Mouse (Mus musculus) hindbrain, embryonic 14.5 days (tissue): ENCODE measurements around the gene Nat14. TPM values are rescaled to one million over a fixed set of nuclear protein-coding genes. Genes with fewer than 3 reads are reported as not detected.

Source experiments
- ATAC-seq: fragments of 200-750 bp; cut with Nextera tagmentation; 2 replicates; pipeline ENCODE4 v1.8.0; 2017; ENCODE audit warnings: moderate number of reproducible peaks, mild to moderate bottlenecking, moderate TSS enrichment, moderate library complexity; ENCODE audit not compliant: low FRiP score
- DNase-seq: peaks from one replicate; pipeline ENCODE4 v3.0.0-alpha.2; 2015; ENCODE audit warnings: low spot score
- H3K27ac ChIP-seq: fragments of 300-500 bp; sonication (generic); 2 replicates; pipeline ENCODE4 v1.5.1; 2014; ENCODE audit warnings: mild to moderate bottlenecking, moderate library complexity
- H3K27me3 ChIP-seq: fragments of 300-500 bp; sonication (generic); 2 replicates; pipeline ENCODE4 v1.6.1; 2014; ENCODE audit warnings: mild to moderate bottlenecking, low read length, mixed read lengths; ENCODE audit not compliant: control insufficient read depth, insufficient read depth
- H3K36me3 ChIP-seq: fragments of 300-500 bp; sonication (generic); replicated peaks from 2 replicates; pipeline ENCODE4 v1.6.1; 2014; ENCODE audit not compliant: control insufficient read depth, insufficient read depth
- H3K4me1 ChIP-seq: fragments of 300-500 bp; sonication (generic); replicated peaks from 2 replicates; pipeline ENCODE4 v1.6.1; 2014; ENCODE audit warnings: antibody characterized with exemption, low read length, mixed read lengths; ENCODE audit not compliant: control insufficient read depth, insufficient read depth
- H3K4me2 ChIP-seq: fragments of 300-500 bp; sonication (generic); replicated peaks from 2 replicates; pipeline ENCODE4 v1.6.1; 2014; ENCODE audit warnings: mild to moderate bottlenecking, moderate library complexity
- H3K4me3 ChIP-seq: fragments of 300-500 bp; sonication (generic); replicated peaks from 2 replicates; pipeline ENCODE4 v1.5.1; 2014; ENCODE audit warnings: mild to moderate bottlenecking, low read length
- H3K9ac ChIP-seq: fragments of 300-500 bp; sonication (generic); 2 replicates; pipeline ENCODE4 v1.6.1; 2014
- H3K9me3 ChIP-seq: fragments of 300-500 bp; sonication (generic); 2 replicates; pipeline ENCODE4 v1.6.1; 2016; ENCODE audit warnings: low read length; ENCODE audit not compliant: control insufficient read depth
- WGBS: fragments of 180-500 bp; shearing (Covaris S2); extraction: QIAGEN DNeasy Blood & Tissue Kit; methylation state at CpG from one replicate; pipeline ENCODE4 v1.1.7; 2014; 5-methylcytosine and 5-hydroxymethylcytosine counted together
- polyA plus RNA-seq: library from polyadenylated mRNA; unstranded; fragments of >200 nt; fragmentation: Nextera tagmentation; extraction: Ambion mirVana; gene quantifications from 2 replicates; pipeline ENCODE4 v1.2.1, GENCODE M21; 2014

Nat14 gene
- polyA plus RNA-seq, 1 experiment from 2014 or later, result 23.6 TPM

- WGBS, result 88% methylated on average over 19 of the region's 19 CpGs
- Histone ChIP-seq H3K4me1 (no peaks in the 10 kb centered on the region), H3K27me3 (no peaks in the 10 kb centered on the region), H3K9ac (no peak overlapping the region), H3K4me3 (no peak overlapping the region), H3K9me3 (no peaks in the 10 kb centered on the region), H3K36me3 (no peaks in the 10 kb centered on the region), H3K4me2 (no peak overlapping the region), H3K27ac (no peak overlapping the region)
- DNase-seq (no peak), ATAC-seq (no peak)
Observed at GRCm38 (mm10) chr7:4950561-4951342, 28.9 kb downstream of the Nat14 start.

- Histone ChIP-seq H3K27me3 (no peaks in the 10 kb centered on the region), H3K4me2 (no peak overlapping the region), H3K9me3 (no peaks in the 10 kb centered on the region), H3K27ac (no peak overlapping the region), H3K36me3 (no peaks in the 10 kb centered on the region), H3K4me1 (no peaks in the 10 kb centered on the region), H3K4me3 (no peak overlapping the region), H3K9ac (no peak overlapping the region)
- ATAC-seq, result no peak
- WGBS, result 37% methylated on average over 10 of the region's 10 CpGs
- no peak for DNase-seq
Observed at GRCm38 (mm10) chr7:4953815-4954445, 32.1 kb downstream of the Nat14 start.

DNA sequence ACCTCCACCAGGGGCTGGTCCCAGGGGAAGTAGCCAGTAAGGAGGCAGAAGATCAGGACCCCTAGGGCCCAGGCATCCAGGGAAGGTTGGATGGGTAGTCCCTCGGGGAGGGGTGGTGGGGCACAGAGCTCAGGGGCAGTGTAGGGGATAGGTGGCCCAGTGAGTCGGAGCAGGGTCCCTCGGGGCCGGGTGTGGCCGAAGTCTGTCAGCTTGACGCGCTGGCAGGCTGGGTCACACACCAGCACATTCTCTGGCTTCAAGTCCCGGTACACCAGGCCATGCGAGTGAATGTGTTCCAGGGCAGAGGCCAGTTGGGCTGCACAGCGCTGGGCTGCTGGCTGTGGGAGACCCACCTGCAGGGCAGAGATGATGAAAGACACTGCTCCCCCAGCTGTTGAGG, 35.5 kb downstream of the Nat14 start:
- Histone ChIP-seq H3K4me1 (no peaks in the 10 kb centered on the region), H3K9ac (no peak overlapping the region), H3K9me3 (no peaks in the 10 kb centered on the region), H3K27me3 (no peaks in the 10 kb centered on the region), H3K27ac (no peak overlapping the region), H3K4me3 (no peak overlapping the region), H3K36me3 (no peaks in the 10 kb centered on the region), H3K4me2 (no peak overlapping the region)
- DNase-seq, result no peak
- ATAC-seq, result no peak
- 86% methylated on average over 10 of the region's 10 CpGs for WGBS

DNA sequence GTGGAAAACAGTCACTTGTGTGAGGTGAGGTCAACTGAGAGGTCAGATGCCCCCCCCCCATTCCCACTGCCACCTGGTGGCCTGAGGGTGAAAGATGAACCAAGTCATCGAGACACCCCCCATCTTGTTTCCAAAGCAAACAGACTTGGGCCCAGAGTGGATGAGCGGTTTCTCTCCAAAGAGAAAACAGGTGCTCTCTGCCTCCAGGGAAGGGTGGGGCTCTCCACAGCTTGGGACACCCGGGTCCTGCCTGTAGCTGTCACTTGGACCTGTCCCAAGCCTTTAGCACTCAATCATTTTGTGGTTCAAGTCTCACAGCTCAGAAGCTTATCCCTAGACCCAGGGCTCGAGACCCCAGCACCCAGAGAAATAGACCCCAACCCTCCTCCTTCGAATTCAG, 41.7 kb downstream of the Nat14 start:
- no peaks in the 10 kb centered on the region for H3K36me3 ChIP-seq
- H3K9ac ChIP-seq, result no peak overlapping the region
- DNase-seq (peak; percentile 19), ATAC-seq (no peak)
- no peak overlapping the region for H3K4me2 ChIP-seq
- H3K4me1 ChIP-seq, result no peaks in the 10 kb centered on the region
- 77% methylated on average over 5 of the region's 5 CpGs for WGBS
- no peak overlapping the region for H3K4me3 ChIP-seq
- no peak overlapping the region for H3K27ac ChIP-seq
- H3K9me3 ChIP-seq, result no peaks in the 10 kb centered on the region
- no peaks in the 10 kb centered on the region for H3K27me3 ChIP-seq

DNA sequence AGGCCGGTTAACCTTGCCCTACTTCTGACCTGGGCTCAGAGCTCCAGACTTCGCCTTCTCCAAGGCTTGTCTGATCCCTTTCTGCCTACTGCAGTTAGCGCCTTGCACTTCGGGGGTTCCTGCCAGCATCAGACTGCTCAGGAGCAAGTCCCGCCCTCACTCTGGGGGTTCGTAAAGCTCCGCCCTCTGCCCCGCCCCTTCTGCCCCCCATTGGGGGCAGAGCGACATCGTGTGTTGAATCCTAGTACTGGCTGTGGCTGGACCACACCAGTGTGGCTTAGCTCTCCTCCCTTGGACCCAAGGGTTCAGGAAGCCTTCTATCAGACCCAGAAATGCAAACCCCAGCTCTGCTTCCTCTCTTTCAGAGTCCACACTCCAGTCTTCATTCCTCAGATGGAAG, 42.4 kb downstream of the Nat14 start, which contains the start of gene Sbk2:
Sbk2 (minus strand) TSS at position 135 of the 400 bp plus-strand sequence.
- ATAC-seq, result peak; percentile 64; the same call in 1 of the 2 replicates
- Histone ChIP-seq H3K27me3 (no peaks in the 10 kb centered on the region), H3K9ac (no peak within 1 kb of the TSS), H3K4me1 (no peaks in the 10 kb centered on the region), H3K4me3 (no peak within 1 kb of the TSS), H3K27ac (no peak within 1 kb of the TSS), H3K9me3 (no peaks in the 10 kb centered on the region), H3K36me3 (no peaks in the 10 kb centered on the region), H3K4me2 (no peak within 1 kb of the TSS)
- 7% methylated on average over 10 of the region's 10 CpGs for WGBS
- peak; percentile 44 for DNase-seq

DNA sequence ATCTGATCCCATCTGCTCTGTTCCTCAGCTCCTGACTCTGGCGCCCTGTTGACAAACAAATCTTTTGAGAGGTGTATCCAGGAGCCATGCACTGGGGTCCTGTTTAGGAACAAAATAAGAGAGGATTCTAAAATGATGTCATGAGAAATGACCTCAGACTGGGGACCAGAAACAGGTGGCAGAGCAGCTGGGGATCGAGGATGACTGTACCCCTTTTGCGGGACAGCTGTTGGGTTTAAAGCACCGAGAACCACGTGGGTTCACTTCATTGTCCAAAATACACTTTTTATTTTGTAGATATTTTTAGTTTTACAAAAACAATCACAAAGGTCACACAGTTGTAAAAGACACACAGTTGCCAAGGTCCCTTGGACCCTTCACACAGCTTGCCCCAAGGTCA, 43.2 kb downstream of the Nat14 start:
- Histone ChIP-seq H3K9me3 (no peaks in the 10 kb centered on the region), H3K4me1 (no peaks in the 10 kb centered on the region), H3K36me3 (no peaks in the 10 kb centered on the region), H3K27me3 (no peaks in the 10 kb centered on the region), H3K9ac (no peak overlapping the region), H3K4me3 (no peak overlapping the region), H3K27ac (no peak overlapping the region), H3K4me2 (no peak overlapping the region)
- WGBS, result 84% methylated on average over 5 of the region's 5 CpGs
- ATAC-seq (no peak), DNase-seq (no peak)

DNA sequence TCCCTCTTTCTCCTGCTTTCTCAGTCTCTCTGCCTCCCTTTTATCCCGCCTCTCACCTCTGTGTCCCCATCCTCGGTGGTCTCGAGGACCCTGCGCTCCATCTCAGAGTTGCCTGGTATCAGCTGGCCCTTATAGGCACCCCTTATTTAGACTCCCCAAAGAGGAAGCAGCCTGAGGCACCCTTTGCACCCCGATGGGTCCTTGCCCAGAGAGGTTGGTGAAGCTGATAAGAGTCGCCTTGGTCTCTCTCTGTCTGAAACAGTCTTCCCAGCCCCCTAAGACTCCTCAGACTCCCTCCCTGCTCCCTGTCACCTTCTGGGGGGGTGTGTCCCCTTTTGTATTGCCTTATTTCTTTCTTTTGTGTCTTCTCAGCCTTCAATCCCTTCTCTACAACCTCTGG, 49.2 kb downstream of the Nat14 start, which contains the start of gene Sbk3:
Sbk3 (minus strand) TSS at position 101 of the 400 bp plus-strand sequence.
- DNase-seq, result no peak
- Histone ChIP-seq H3K9ac (no peak within 1 kb of the TSS), H3K9me3 (no peaks in the 10 kb centered on the region), H3K4me1 (no peaks in the 10 kb centered on the region), H3K27me3 (no peaks in the 10 kb centered on the region), H3K4me2 (no peak within 1 kb of the TSS), H3K36me3 (no peaks in the 10 kb centered on the region), H3K27ac (no peak within 1 kb of the TSS), H3K4me3 (no peak within 1 kb of the TSS)
- ATAC-seq, result no peak
- WGBS, result 37% methylated on average over 6 of the region's 6 CpGs

DNA sequence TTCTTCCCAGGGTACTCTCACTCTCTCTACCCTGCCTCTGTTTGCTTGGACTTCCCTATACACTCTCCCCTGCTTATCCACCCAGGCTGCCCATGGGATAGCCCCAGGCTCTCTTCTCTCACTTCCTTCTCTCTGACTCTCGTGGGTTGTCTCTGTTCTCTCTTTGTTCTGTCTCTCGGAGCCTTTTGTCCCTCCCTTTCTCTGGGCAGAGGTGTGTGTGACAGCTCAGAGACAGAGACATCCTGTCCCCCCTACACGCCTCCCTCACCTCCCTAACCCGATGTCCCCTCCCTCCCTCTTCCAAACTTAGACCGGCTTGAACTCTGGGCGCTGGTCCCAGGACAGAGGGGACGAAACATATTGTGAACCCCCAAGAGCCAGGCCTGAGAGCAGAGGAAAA, 49.9 kb downstream of the Nat14 start:
- Histone ChIP-seq H3K4me3 (no peak overlapping the region), H3K9ac (no peak overlapping the region), H3K27me3 (no peaks in the 10 kb centered on the region), H3K4me2 (no peak overlapping the region), H3K27ac (no peak overlapping the region), H3K4me1 (no peaks in the 10 kb centered on the region), H3K9me3 (no peaks in the 10 kb centered on the region), H3K36me3 (no peaks in the 10 kb centered on the region)
- DNase-seq (no peak), ATAC-seq (no peak)
- 34% methylated on average over 7 of the region's 7 CpGs for WGBS

GRCm38 (mm10) chr7:4972321-4973047, 50.7 kb downstream of the Nat14 start:
- 83% methylated on average over 18 of the region's 18 CpGs for WGBS
- Histone ChIP-seq H3K9ac (no peak overlapping the region), H3K36me3 (no peaks in the 10 kb centered on the region), H3K4me1 (no peaks in the 10 kb centered on the region), H3K27me3 (no peaks in the 10 kb centered on the region), H3K4me2 (no peak overlapping the region), H3K27ac (no peak overlapping the region), H3K9me3 (no peaks in the 10 kb centered on the region), H3K4me3 (no peak overlapping the region)
- no peak for ATAC-seq
- no peak for DNase-seq
